Mouse (Mus musculus): Measurements from ENCODE around the gene Cntnap5b. TPM values are rescaled to one million over a fixed set of nuclear protein-coding genes. Genes with fewer than 3 reads are reported as not detected.
A peak's percentile ranks its signal among the peaks of the same experiment; 100 is the strongest.

The Cntnap5b gene
- total and polyA plus RNA-seq, 2 experiments from 2014 or later, result 3.8 to 23.0 TPM

GRCm38 (mm10) chr1:100122410-100122935 is 349.9 kb downstream of the Cntnap5b start:
- no peak overlapping the region for H3K9ac ChIP-seq (replicated peaks; ENCODE audit: low read length, poor library complexity, severe bottlenecking)
- H3K4me2 ChIP-seq (ENCODE audit: low read depth, low read length, poor library complexity, severe bottlenecking), result no peak overlapping the region
- H3K4me1 ChIP-seq (ENCODE audit: insufficient read depth, low read length), result no peaks in the 10 kb centered on the region
- H3K4me3 ChIP-seq (ENCODE audit: low read depth, low read length), result no peak overlapping the region
- H3K27ac ChIP-seq (ENCODE audit: low read depth, low read length), result no peak overlapping the region
- H3K27me3 ChIP-seq (ENCODE audit: insufficient read depth, low read length), result no peaks in the 10 kb centered on the region
- H3K9me3 ChIP-seq (ENCODE audit: low read length), result no peaks in the 10 kb centered on the region
- H3K36me3 ChIP-seq (ENCODE audit: insufficient read depth, low read length), result no peaks in the 10 kb centered on the region
- DNase-seq (ENCODE audit: low spot score) (no peak), ATAC-seq (ENCODE audit: low FRiP score) (no peak)
- TF ChIP-seq CTCF (IDR thresholded peaks at IDR 0.05), result no peak

DNA sequence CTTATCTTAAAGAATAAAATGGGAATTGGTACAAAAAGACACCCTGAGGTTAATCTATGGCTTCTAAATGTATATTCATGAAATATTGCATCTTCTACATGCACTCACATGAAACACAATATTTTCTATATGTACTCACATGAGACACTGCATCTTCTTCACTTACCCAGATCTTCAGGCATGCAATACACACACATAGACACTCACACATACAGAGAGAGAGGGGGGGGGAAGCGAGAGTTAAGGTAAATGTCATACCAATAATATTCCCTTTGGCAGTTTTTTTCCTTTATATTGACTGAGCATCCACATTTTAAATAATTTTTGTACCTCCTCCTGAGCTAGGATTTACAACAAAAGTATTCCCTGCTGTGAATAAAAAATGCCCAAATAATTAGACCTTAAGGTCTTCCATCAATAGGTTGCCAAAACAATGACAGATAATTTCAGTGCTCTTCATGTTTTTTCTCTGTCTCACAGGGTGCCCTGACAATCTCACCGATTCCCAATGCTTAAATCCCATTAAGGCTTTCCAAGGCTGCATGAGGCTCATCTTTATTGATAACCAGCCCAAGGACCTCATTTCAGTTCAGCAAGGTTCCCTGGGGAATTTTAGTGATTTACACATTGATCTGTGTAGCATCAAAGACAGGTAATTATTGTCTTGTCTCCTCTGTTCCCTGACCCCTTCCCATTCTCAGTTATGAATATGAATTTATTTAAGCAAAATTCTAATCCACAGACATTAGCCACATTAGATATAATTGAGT is 391.2 kb downstream of the Cntnap5b start:
- no peak for ATAC-seq (ENCODE audit: low FRiP score)
- H3K27ac ChIP-seq (ENCODE audit: low read depth, low read length), result no peak overlapping the region

DNA sequence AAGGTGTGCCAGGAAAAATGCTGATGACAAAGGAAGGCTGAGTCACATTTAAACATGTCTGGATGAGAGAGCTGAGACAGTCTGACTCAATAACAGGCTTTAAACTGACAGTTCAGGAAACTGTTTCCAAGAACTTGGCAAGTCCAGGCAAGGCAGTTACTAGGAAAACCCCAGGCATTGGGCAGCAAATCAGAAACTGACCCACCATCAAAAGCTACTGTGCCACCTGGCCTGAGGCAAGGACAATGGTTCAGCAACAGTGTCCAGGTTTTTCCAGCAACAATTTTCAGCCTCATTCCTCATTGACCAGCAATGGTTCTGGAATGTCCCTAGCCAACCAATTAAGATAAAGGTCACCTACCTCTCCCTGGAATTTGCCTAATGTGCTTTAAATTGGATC is 399.0 kb downstream of the Cntnap5b start:
- no peaks in the 10 kb centered on the region for H3K9me3 ChIP-seq (ENCODE audit: low read length)
- H3K27ac ChIP-seq (ENCODE audit: low read depth, low read length), result no peak overlapping the region
- no peaks in the 10 kb centered on the region for H3K27me3 ChIP-seq (ENCODE audit: insufficient read depth, low read length)
- H3K4me2 ChIP-seq (ENCODE audit: low read depth, low read length, poor library complexity, severe bottlenecking), result no peak overlapping the region
- no peaks in the 10 kb centered on the region for H3K36me3 ChIP-seq (ENCODE audit: insufficient read depth, low read length)
- ATAC-seq (ENCODE audit: low FRiP score), result no peak
- H3K4me3 ChIP-seq (ENCODE audit: low read depth, low read length), result no peak overlapping the region
- no peak overlapping the region for H3K9ac ChIP-seq (replicated peaks; ENCODE audit: low read length, poor library complexity, severe bottlenecking)
- no peak for DNase-seq (ENCODE audit: low spot score)
- no peaks in the 10 kb centered on the region for H3K4me1 ChIP-seq (ENCODE audit: insufficient read depth, low read length)
- no peak for TF ChIP-seq CTCF (IDR thresholded peaks at IDR 0.05)

More for the DNA sequence above, 391.2 kb downstream of the Cntnap5b start:
- no peaks in the 10 kb centered on the region for H3K4me1 ChIP-seq (ENCODE audit: insufficient read depth, low read length)
- no peak overlapping the region for H3K4me3 ChIP-seq (ENCODE audit: low read depth, low read length)
- no peak for DNase-seq (ENCODE audit: low spot score)
- H3K27me3 ChIP-seq (ENCODE audit: insufficient read depth, low read length), result no peaks in the 10 kb centered on the region
- no peak for TF ChIP-seq CTCF (IDR thresholded peaks at IDR 0.05)
- H3K4me2 ChIP-seq (ENCODE audit: low read depth, low read length, poor library complexity, severe bottlenecking), result no peak overlapping the region
- no peaks in the 10 kb centered on the region for H3K9me3 ChIP-seq (ENCODE audit: low read length)
- WGBS, result 26% methylated on average over 2 of the region's 2 CpGs
- H3K36me3 ChIP-seq (ENCODE audit: insufficient read depth, low read length), result no peaks in the 10 kb centered on the region
- no peak overlapping the region for H3K9ac ChIP-seq (replicated peaks; ENCODE audit: low read length, poor library complexity, severe bottlenecking)

DNA sequence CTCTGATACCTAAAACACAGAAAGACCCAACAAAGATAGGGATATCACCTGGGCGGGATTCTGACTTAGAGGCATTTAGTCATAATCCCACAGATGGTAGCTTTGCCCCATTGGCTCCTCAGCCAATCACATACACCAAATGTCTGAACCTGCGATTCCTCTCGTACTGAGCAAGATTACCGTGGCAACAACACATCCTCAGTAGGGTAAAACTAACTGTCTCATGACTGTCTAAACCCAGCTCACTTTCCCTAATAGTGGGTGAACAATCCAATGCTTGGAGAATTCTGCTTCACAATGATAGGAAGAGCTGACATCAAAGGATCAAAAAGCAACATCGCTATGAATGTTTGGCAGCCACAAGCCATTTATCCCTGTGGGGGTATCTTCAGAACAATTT is 407.5 kb downstream of the Cntnap5b start:
- peak; percentile 70 for DNase-seq (ENCODE audit: low spot score)
- no peak overlapping the region for H3K9ac ChIP-seq (replicated peaks; ENCODE audit: low read length, poor library complexity, severe bottlenecking)
- no peak overlapping the region for H3K4me3 ChIP-seq (ENCODE audit: low read depth, low read length)
- no peaks in the 10 kb centered on the region for H3K4me1 ChIP-seq (ENCODE audit: insufficient read depth, low read length)
- ATAC-seq (ENCODE audit: low FRiP score), result peak; percentile 94
- H3K4me2 ChIP-seq (ENCODE audit: low read depth, low read length, poor library complexity, severe bottlenecking), result no peak overlapping the region
- 86% methylated on average over 5 of the region's 5 CpGs for WGBS
- no peak overlapping the region for H3K27ac ChIP-seq (ENCODE audit: low read depth, low read length)
- no peak for TF ChIP-seq CTCF (IDR thresholded peaks at IDR 0.05)
- no peaks in the 10 kb centered on the region for H3K27me3 ChIP-seq (ENCODE audit: insufficient read depth, low read length)
- H3K36me3 ChIP-seq (ENCODE audit: insufficient read depth, low read length), result no peaks in the 10 kb centered on the region
- no peaks in the 10 kb centered on the region for H3K9me3 ChIP-seq (ENCODE audit: low read length)

DNA sequence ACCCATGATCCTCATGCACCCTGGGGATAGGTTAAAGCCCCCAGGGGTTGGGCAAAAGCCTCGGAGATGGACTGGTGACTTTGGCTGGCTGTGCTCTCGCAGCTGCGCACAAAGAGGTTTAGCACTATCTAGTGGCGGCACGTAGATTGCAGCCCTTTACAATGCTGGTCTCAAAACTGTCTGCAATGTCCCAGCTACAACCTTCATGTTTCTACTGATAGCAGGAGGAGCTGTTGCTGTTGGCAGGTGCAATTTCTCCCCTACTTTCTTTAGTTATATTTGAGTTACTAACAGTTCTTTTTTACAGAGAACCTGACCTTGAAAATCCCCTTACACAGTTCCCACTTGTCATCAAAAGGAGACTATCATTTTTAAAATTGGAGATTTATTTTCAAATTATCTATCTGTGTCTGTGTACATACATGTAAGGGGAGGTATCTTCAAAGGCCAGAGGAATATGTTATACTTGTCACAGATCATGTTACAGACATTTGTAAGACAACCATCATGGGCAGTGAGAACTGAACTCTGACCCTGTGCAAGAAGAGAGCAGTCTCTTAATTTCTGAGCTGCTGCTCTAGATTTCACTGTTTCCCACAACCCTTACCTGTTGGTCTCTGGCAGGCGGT is 459.5 kb downstream of the Cntnap5b start:
- Histone ChIP-seq H3K4me3 (ENCODE audit: low read depth, low read length) (no peak overlapping the region), H3K36me3 (ENCODE audit: insufficient read depth, low read length) (no peaks in the 10 kb centered on the region), H3K4me1 (ENCODE audit: insufficient read depth, low read length) (no peaks in the 10 kb centered on the region), H3K4me2 (ENCODE audit: low read depth, low read length, poor library complexity, severe bottlenecking) (no peak overlapping the region), H3K27me3 (ENCODE audit: insufficient read depth, low read length) (no peaks in the 10 kb centered on the region), H3K9ac (replicated peaks; ENCODE audit: low read length, poor library complexity, severe bottlenecking) (no peak overlapping the region), H3K9me3 (ENCODE audit: low read length) (no peaks in the 10 kb centered on the region), H3K27ac (ENCODE audit: low read depth, low read length) (no peak overlapping the region)
- peak; percentile 65 for TF ChIP-seq CTCF (IDR thresholded peaks at IDR 0.05)
- peak; percentile 58; the same call in 1 of the 2 replicates for ATAC-seq (ENCODE audit: low FRiP score)
- WGBS, result 13% methylated on average over 4 of the region's 6 CpGs
- peak; percentile 67 for DNase-seq (ENCODE audit: low spot score)

GRCm38 (mm10) chr1:100251964-100252363 is 479.4 kb downstream of the Cntnap5b start:
- H3K27ac ChIP-seq (ENCODE audit: low read depth, low read length), result no peak overlapping the region
- H3K9ac ChIP-seq (replicated peaks; ENCODE audit: low read length, poor library complexity, severe bottlenecking), result no peak overlapping the region
- H3K4me1 ChIP-seq (ENCODE audit: insufficient read depth, low read length), result no peaks in the 10 kb centered on the region
- no peaks in the 10 kb centered on the region for H3K36me3 ChIP-seq (ENCODE audit: insufficient read depth, low read length)
- DNase-seq (ENCODE audit: low spot score), result no peak
- no peak overlapping the region for H3K4me3 ChIP-seq (ENCODE audit: low read depth, low read length)
- no peak overlapping the region for H3K4me2 ChIP-seq (ENCODE audit: low read depth, low read length, poor library complexity, severe bottlenecking)
- H3K27me3 ChIP-seq (ENCODE audit: insufficient read depth, low read length), result no peaks in the 10 kb centered on the region
- no peak for ATAC-seq (ENCODE audit: low FRiP score)
- TF ChIP-seq CTCF (IDR thresholded peaks at IDR 0.05), result no peak
- H3K9me3 ChIP-seq (ENCODE audit: low read length), result no peaks in the 10 kb centered on the region

All from midbrain, postnatal 0 days (tissue).